Mouse (Mus musculus): ENCODE measurements around the gene Tcf12. TPM values are rescaled to one million over a fixed set of nuclear protein-coding genes. Genes with fewer than 3 reads are reported as not detected.

Tcf12 gene
- total RNA-seq, 1 experiment from 2014 or later = 33.0 TPM

DNA sequence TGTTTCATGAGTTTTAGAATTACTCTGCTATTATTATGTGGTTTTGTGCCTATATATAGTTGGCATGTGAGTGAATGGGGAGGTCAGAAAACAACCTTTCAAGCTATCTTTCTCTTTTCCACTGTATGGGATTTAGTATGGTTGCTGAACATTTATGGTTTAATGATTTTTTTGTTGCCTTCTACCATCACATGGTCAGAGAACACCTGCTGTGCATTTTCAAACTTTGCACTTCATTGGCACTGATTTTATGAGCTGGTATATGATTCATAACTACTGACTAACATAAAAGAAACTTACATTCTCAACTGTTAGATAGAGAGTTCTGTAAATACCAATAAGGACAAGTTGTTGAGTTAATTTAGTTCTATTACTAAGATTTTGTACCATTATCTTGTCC is 171.7 kb downstream of the Tcf12 start:
- no peak for ATAC-seq (replicated peaks; ENCODE audit: insufficient number of reproducible peaks, low FRiP score, low TSS enrichment, poor library complexity, severe bottlenecking)

DNA sequence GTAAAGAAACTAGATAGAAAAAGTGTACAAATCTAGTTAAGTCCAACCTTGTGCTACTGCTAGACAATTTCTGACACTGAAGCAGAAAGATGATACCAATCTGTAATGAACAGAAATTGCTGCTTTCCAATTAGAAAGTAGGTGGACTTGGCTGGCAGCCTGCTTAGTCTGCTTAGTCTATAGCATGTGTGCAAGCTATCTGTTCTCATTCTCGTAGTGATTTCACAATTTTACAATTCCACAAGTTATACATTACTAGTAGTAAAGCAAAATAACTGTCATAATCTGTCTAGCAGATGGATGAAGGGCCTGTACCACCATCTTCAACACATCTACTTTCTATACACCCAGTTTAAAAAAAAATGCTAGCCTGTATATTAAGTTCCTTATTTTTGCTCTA is 175.5 kb downstream of the Tcf12 start:
- ATAC-seq (replicated peaks; ENCODE audit: insufficient number of reproducible peaks, low FRiP score, low TSS enrichment, poor library complexity, severe bottlenecking) = no peak

- ATAC-seq (replicated peaks; ENCODE audit: insufficient number of reproducible peaks, low FRiP score, low TSS enrichment, poor library complexity, severe bottlenecking) = no peak
Observed at GRCm38 (mm10) chr9:71934833-71935232, 176.8 kb downstream of the Tcf12 start.

DNA sequence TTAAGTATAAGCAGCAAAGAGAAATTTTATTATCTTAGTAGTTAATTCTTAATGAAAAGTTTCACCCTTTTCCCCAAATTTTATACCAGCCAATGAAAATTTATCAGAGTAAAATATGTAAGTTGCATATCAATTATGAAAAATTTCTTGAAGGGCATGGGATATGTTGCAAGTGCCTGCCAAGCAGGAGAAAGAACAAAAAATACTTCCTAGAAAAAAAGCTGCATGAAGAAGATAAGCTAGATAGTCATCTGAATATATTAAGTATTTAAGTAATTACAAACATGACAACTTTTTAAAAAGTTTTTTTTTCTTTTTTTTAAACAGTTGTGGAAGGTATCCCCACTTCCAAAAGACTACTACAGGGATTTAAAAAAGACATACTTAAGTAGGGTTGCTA is 179.7 kb downstream of the Tcf12 start:
- ATAC-seq (replicated peaks; ENCODE audit: insufficient number of reproducible peaks, low FRiP score, low TSS enrichment, poor library complexity, severe bottlenecking) = no peak

DNA sequence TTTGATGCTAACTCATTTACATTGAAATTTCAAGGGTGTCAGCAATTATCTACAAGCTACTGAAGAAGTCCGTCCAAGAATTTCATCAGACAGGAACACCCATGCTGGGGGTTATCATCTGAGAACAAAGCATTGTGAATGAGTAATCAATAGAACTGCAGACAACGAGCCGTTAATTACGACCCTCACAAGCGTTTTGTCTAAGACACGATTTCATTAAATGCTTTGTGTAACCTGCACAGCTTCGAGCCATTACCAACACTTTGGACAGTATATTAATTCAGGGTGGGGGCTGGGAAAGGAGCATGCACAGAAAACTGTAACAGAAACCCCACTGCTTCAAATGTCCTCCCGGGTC is 180.3 kb downstream of the Tcf12 start:
- ATAC-seq (replicated peaks; ENCODE audit: insufficient number of reproducible peaks, low FRiP score, low TSS enrichment, poor library complexity, severe bottlenecking) = no peak

GRCm38 (mm10) chr9:71930431-71931357 is 181.0 kb downstream of the Tcf12 start:
- ATAC-seq (replicated peaks; ENCODE audit: insufficient number of reproducible peaks, low FRiP score, low TSS enrichment, poor library complexity, severe bottlenecking) = no peak

DNA sequence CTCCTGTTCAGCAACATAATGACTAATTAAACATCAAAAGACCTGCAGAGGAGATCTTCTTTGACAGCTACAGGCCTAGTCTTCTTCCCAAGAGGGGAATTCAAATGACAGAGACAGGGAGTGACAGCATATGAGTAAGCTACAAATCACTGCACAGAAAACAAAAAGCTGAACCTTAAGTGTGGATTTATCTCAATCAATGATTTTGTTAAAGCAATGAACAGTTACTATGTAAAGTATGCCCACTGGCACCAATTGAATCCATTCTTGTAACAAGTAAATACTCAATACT is 195.1 kb downstream of the Tcf12 start:
- ATAC-seq (replicated peaks; ENCODE audit: insufficient number of reproducible peaks, low FRiP score, low TSS enrichment, poor library complexity, severe bottlenecking) = no peak

DNA sequence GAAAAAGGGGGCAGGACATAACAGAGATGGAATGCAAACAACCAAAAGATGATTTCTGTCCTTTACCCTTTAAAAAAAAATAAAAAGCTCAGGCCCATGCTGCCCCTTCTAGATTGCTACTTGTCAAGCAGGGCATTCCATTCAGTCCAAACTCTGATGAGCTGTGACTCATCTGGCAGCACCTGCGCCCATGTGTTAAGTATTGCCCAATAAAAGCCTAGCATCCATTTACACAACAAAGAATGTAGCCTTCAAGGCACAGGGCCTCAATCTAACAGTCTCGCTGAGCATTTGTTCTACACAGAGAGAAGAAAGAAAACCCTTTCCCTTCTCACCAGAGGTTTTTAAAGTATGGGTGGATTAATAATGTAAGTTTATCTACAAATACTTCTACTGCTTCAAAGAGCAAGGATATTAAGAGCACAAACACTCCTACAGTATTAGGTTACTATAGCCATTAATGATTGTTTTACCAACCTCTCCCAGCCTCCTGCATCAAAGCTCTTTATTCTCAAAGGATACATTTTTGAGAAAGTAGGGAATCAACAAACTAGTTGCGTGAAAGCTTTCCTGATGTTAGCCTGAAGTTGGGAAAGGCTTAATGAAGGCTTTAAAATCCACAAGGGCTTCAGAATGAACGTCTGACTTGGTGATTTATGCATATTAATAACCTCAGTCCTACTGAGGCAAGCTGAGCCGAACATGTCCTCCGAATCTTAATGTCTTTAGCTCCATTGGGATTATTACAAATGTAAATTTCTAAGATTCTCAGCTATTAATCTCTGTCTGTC is 195.6 kb downstream of the Tcf12 start:
- no peak for ATAC-seq (replicated peaks; ENCODE audit: insufficient number of reproducible peaks, low FRiP score, low TSS enrichment, poor library complexity, severe bottlenecking)

- no peak for ATAC-seq (replicated peaks; ENCODE audit: insufficient number of reproducible peaks, low FRiP score, low TSS enrichment, poor library complexity, severe bottlenecking)
Observed at GRCm38 (mm10) chr9:71906522-71906921, 205.1 kb downstream of the Tcf12 start.

GRCm38 (mm10) chr9:71898852-71899251 is 212.8 kb downstream of the Tcf12 start:
- no peak for ATAC-seq (replicated peaks; ENCODE audit: insufficient number of reproducible peaks, low FRiP score, low TSS enrichment, poor library complexity, severe bottlenecking)

DNA sequence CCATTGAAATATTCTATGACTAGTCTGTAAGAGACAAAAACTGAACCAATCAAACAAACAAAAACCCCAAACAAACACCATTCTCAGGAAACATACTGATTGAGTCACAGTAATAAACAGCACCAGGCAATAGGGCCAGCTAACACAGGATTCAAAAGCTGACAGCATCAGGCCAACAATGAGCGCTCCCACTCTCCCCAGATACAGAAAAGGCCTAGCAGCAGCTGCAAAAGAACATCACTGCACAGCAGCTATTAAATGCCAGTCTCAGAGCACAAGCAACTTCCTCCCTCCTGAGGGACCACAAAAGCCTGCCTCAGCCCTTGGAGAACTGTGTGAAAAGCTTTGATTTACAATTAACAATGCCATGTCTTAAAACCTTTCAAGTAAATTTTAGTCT is 214.3 kb downstream of the Tcf12 start:
- ATAC-seq (replicated peaks; ENCODE audit: insufficient number of reproducible peaks, low FRiP score, low TSS enrichment, poor library complexity, severe bottlenecking) = no peak

- peak; percentile 85 for ATAC-seq (replicated peaks; ENCODE audit: insufficient number of reproducible peaks, low FRiP score, low TSS enrichment, poor library complexity, severe bottlenecking)
Observed at GRCm38 (mm10) chr9:71895931-71896724, 215.5 kb downstream of the Tcf12 start.

- no peak for ATAC-seq (replicated peaks; ENCODE audit: insufficient number of reproducible peaks, low FRiP score, low TSS enrichment, poor library complexity, severe bottlenecking)
Observed at GRCm38 (mm10) chr9:71895291-71895690, 216.4 kb downstream of the Tcf12 start.

DNA sequence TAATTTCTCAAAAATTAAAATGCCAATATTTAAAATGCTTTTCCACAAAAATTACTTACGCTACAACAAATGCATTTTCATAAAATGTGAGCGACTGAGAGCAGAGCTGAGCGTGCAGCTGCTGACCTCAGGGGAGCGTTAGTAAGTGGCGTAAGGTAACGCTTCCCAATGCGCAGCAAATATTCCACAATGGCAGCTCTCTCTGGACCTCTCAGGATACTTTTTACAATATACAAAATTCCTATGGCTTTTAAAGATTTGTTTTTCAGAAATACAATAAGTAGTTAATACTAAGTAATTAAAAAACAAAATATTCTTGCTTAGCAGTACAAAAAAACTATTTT is 216.8 kb downstream of the Tcf12 start:
- ATAC-seq (replicated peaks; ENCODE audit: insufficient number of reproducible peaks, low FRiP score, low TSS enrichment, poor library complexity, severe bottlenecking) = no peak

DNA sequence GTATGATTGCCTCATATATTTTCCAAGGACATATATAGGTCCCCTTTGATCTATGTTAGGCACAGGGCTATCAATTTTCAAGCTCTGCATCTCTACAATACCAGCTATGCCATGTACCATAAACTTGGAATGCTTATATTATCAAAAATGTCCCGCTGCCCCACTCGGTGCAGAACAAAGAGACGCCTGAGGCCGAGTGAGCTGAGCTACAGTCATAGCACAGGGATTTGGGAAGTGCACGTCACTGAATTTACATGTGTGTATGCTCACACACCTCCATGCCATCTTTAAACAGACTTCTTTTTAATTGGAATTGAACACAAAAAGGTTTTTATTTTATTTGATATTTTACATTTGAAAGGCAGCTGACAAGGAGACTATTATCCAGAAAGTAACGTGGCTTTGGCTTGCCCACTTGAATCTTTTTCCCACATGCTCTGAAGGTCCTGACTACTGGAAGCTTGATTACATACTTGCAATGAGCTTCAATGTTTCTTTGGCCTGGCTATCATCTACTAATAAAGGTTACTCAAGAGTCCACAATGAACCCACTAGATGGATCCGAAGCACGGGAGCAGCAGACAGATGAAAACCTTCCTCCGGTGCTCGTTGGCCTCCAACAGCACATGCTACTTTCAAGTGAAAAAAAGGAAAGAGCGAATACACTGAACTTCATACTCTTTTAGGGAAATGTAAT is 217.3 kb downstream of the Tcf12 start:
- no peak for ATAC-seq (replicated peaks; ENCODE audit: insufficient number of reproducible peaks, low FRiP score, low TSS enrichment, poor library complexity, severe bottlenecking)

- ATAC-seq (replicated peaks; ENCODE audit: insufficient number of reproducible peaks, low FRiP score, low TSS enrichment, poor library complexity, severe bottlenecking) = no peak
Observed at GRCm38 (mm10) chr9:71888450-71888849, 223.2 kb downstream of the Tcf12 start.

- ATAC-seq (replicated peaks; ENCODE audit: insufficient number of reproducible peaks, low FRiP score, low TSS enrichment, poor library complexity, severe bottlenecking) = no peak
Observed at GRCm38 (mm10) chr9:71880629-71881028, 231.0 kb downstream of the Tcf12 start.

GRCm38 (mm10) chr9:71879972-71880371 is 231.7 kb downstream of the Tcf12 start:
- no peak for ATAC-seq (replicated peaks; ENCODE audit: insufficient number of reproducible peaks, low FRiP score, low TSS enrichment, poor library complexity, severe bottlenecking)

GRCm38 (mm10) chr9:71879415-71879814 is 232.3 kb downstream of the Tcf12 start:
- no peak for ATAC-seq (replicated peaks; ENCODE audit: insufficient number of reproducible peaks, low FRiP score, low TSS enrichment, poor library complexity, severe bottlenecking)
